Mouse (Mus musculus) E14TG2a.4 (cell line): Measurements from ENCODE around the gene Gne.

Experiments used
- CTCF ChIP-seq: conservative IDR thresholded peaks from 2 replicates; pipeline ENCODE4 v1.5.1; 2014; ENCODE audit warnings: low read length
- NANOG ChIP-seq: IDR thresholded peaks from 2 replicates; pipeline ENCODE4 v1.6.1; 2014; ENCODE audit warnings: borderline replicate concordance, low read length, mixed read lengths
- POU5F1 ChIP-seq: IDR thresholded peaks from 2 replicates; pipeline ENCODE4 v1.6.1; 2014; ENCODE audit warnings: low read length, borderline replicate concordance

DNA sequence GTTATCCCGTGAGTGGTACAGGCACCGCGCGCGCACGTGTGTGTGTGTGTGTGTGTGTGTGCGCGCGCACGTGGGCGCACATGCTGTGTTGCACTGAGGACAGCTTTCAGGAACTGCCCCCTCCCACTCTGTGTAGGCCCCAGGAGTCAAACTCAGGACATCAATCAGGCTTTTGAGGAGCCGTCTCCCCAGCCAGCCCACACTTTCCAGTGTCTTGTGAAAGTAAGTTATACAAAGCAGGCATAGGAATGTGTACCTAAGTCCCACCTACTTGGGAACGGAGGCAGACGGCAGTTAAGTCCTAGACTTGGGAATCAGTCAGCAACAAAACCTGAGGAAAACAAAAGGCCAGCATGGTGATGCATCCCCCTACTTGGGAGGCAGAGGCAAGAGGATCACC, 21.2 kb downstream of the Gne start:
- TF ChIP-seq CTCF (no peak), POU5F1 (no peak), NANOG (no peak)
